Comparison of ENCODE assay signal across 16 mouse cellular contexts in the genomic region with DNA sequence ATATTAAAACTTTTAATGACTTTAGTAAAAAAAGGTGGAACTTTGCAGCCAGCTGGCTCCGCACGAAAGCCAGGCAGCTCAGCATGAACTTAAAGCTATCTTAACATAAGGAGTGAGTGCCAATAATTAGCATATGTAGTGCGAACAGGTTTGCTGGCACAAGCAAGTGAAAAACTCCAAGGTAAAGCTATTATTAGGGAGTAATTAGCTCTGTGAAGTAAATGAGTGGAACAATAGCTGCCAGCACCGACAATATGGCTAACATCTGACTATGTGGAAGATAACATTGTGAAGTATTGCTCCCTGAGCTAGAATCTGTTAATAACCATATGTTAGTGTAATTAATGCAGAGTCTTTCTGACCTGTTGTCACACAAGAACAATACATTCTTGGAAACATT.
DNase-seq lines count a peak whose midpoint lies in the region; ATAC-seq and TF ChIP-seq lines count a peak whose summit lies in the region.
"Had no signal": no experiment of that assay in that cellular context is flagged by ENCODE, and none has a peak within 500 bp of the region (broad histone marks: within the 10 kb centered on the region; RNA-seq: fewer than 3 reads in every experiment).

No protein-coding gene starts in this region.

- WGBS in forebrain, embryonic 11.5 days = 19% methylated on average over 4 of the region's 4 CpGs

- H3K9me3 ChIP-seq in forebrain, embryonic 11.5 days (ENCODE audit: control insufficient read depth, low read length) = no peaks in the 10 kb centered on the region
- H3K9me3 ChIP-seq: heart, embryonic 12.5 days; limb, embryonic 12.5 days; liver, embryonic 15.5 days had no signal

- DNase-seq in layer of hippocampus, adult 8-10 months (ENCODE audit: low spot score in 2 of 2) = peak; percentile 18 to 24
- no peak for DNase-seq in layer of hippocampus, postnatal 25 days (ENCODE audit: extremely low spot score in 1 of 2, low spot score in 1 of 2)
- DNase-seq in brain, embryonic 18.5 days (ENCODE audit: low read depth, low spot score) = peak; percentile 36
- DNase-seq in forebrain, embryonic 11.5 days (ENCODE audit: low spot score) = no peak
- peak; percentile 5 for DNase-seq in hindlimb bud, embryonic 11.5 days (ENCODE audit: extremely low spot score, low read depth, low spot score)
- DNase-seq in spleen, postnatal 10 days (ENCODE audit: low spot score in 2 of 2) = no peak
- no peak for DNase-seq in left cerebral cortex, adult 2 months (ENCODE audit: extremely low spot score in 1 of 2, low spot score in 2 of 2)
- DNase-seq: heart, postnatal 4 days; kidney, adult 9 months; lung, postnatal 14 days; right cerebral cortex, adult 18-20 months; thymus, adult 18-20 months had no signal

- intact Hi-C loops in left cerebral cortex, adult 2 months (cut with DNase I) = no loop called here

- no peak overlapping the region for H3K9ac ChIP-seq in forebrain, embryonic 11.5 days (ENCODE audit: low read length)
- H3K9ac ChIP-seq: heart, embryonic 12.5 days; limb, embryonic 12.5 days; liver, embryonic 15.5 days had no signal

- no peaks in the 10 kb centered on the region for H3K36me3 ChIP-seq in forebrain, embryonic 11.5 days (ENCODE audit: control insufficient read depth, insufficient read depth, low read length)
- H3K36me3 ChIP-seq: heart, embryonic 12.5 days; limb, embryonic 12.5 days; liver, embryonic 15.5 days had no signal

- no peaks in the 10 kb centered on the region for H3K27me3 ChIP-seq in forebrain, embryonic 11.5 days (ENCODE audit: control insufficient read depth, insufficient read depth, low read length)
- H3K27me3 ChIP-seq: heart, embryonic 12.5 days; limb, embryonic 12.5 days; liver, embryonic 15.5 days had no signal

- H3K4me2 ChIP-seq in forebrain, embryonic 11.5 days (ENCODE audit: low read depth, low read length, severe bottlenecking) = no peak overlapping the region
- H3K4me2 ChIP-seq: heart, embryonic 12.5 days; limb, embryonic 12.5 days; liver, embryonic 15.5 days had no signal

- peaks cover 2% of the 10 kb centered on the region; the same call in 1 of the 2 replicates for H3K4me1 ChIP-seq in forebrain, embryonic 11.5 days (replicated peaks; ENCODE audit: control insufficient read depth, insufficient read depth, low read length)
- H3K4me1 ChIP-seq: liver, embryonic 15.5 days had no signal

- H3K27ac ChIP-seq in forebrain, embryonic 11.5 days (ENCODE audit: low read depth, low read length) = no peak overlapping the region
- H3K27ac ChIP-seq in left cerebral cortex, adult 2 months = no peak overlapping the region
- H3K27ac ChIP-seq: limb, embryonic 12.5 days; liver, embryonic 15.5 days had no signal

- no peak overlapping the region for H3K4me3 ChIP-seq in forebrain, embryonic 11.5 days (ENCODE audit: low read depth, low read length)
- H3K4me3 ChIP-seq in left cerebral cortex, adult 2 months = no peak overlapping the region
- H3K4me3 ChIP-seq: heart, embryonic 12.5 days; limb, embryonic 12.5 days; liver, embryonic 15.5 days had no signal

- ATAC-seq in forebrain, embryonic 11.5 days (replicated peaks; ENCODE audit: low FRiP score) = peak; percentile 67
- ATAC-seq: activated CD4-positive, CD25-positive, alpha-beta regulatory T cell, adult 4 months had no signal

- TF ChIP-seq CTCF in left cerebral cortex, adult 2 months (IDR thresholded peaks at IDR 0.05) = no peak

Comparison
In these comparisons a context has a peak if more than half of its experiments do, and no peak if none do; other contexts are left out.
1. DNase-seq: peak in layer of hippocampus, adult 8-10 months (2 of 2), brain, embryonic 18.5 days (single experiment) and hindlimb bud, embryonic 11.5 days (single experiment); none in layer of hippocampus, postnatal 25 days (0 of 2), forebrain, embryonic 11.5 days (single experiment), spleen, postnatal 10 days (0 of 2) and left cerebral cortex, adult 2 months (0 of 2).